Mouse (Mus musculus) T-helper 2 cell (primary cell): Measurements from ENCODE around the gene AL731706.1.
"Not testable (repeated sequence)": the region's sequence is repeated elsewhere in the genome, so short reads cannot be mapped to it uniquely, and the experiment has no call there.

Experiments used
- in situ Hi-C: fragments of 300-600 bp; cut with MboI, MseI; formaldehyde crosslinking; loops from one replicate; pipeline ENCODE4 v1.15.1; 2025; ENCODE audit warnings: high pct_unique_total_duplicates

Gene AL731706.1

GRCm38 (mm10) chr2:136891068-136891950 lies at the start of gene AL731706.1, which contains the start of the genes Slx4ip and Mkks:
AL731706.1 (minus strand) TSS chr2:136891389.
Slx4ip (plus strand) TSS chr2:136891218.
Mkks (minus strand) TSS chr2:136891389.
- in situ Hi-C loops: no loop called here

- in situ Hi-C loops: no loop called here
These were observed 47.1 kb upstream of the AL731706.1 start for GRCm38 (mm10) chr2:136938249-136938648.

GRCm38 (mm10) chr2:136936391-136937288 lies 45.5 kb upstream of the AL731706.1 start:
- in situ Hi-C loops: no loop called here

- in situ Hi-C loops: no loop called here
These were observed 29.8 kb upstream of the AL731706.1 start for GRCm38 (mm10) chr2:136921003-136921408.

GRCm38 (mm10) chr2:136920257-136920993 lies 29.2 kb upstream of the AL731706.1 start:
- in situ Hi-C loops: no loop called here

- in situ Hi-C loops: no loop called here
These were observed 28.2 kb upstream of the AL731706.1 start for GRCm38 (mm10) chr2:136919433-136919832.

GRCm38 (mm10) chr2:136914334-136914902 lies 23.2 kb upstream of the AL731706.1 start:
- in situ Hi-C loops: no loop called here

GRCm38 (mm10) chr2:136913021-136913420 lies 21.8 kb upstream of the AL731706.1 start:
- in situ Hi-C loops: no loop called here

- in situ Hi-C loops: no loop called here
These were observed 20.8 kb upstream of the AL731706.1 start for GRCm38 (mm10) chr2:136911958-136912411.

GRCm38 (mm10) chr2:136909298-136909697 lies 18.1 kb upstream of the AL731706.1 start:
- in situ Hi-C loops: no loop called here

- in situ Hi-C loops: no loop called here
These were observed 17.4 kb upstream of the AL731706.1 start for GRCm38 (mm10) chr2:136908596-136908995.

GRCm38 (mm10) chr2:136896131-136896530 lies 4.9 kb upstream of the AL731706.1 start:
- in situ Hi-C loops: no loop called here

- in situ Hi-C loops: no loop called here
These were observed 3.3 kb upstream of the AL731706.1 start for GRCm38 (mm10) chr2:136894494-136894893.

- in situ Hi-C loops: no loop called here
These were observed 772 bp upstream of the AL731706.1 start for GRCm38 (mm10) chr2:136891951-136892371.

- in situ Hi-C loops: not testable (repeated sequence)
These were observed 497 bp downstream of the AL731706.1 start for GRCm38 (mm10) chr2:136890716-136891067.

- in situ Hi-C loops: no loop called here
These were observed 4.3 kb downstream of the AL731706.1 start for GRCm38 (mm10) chr2:136886846-136887245.

GRCm38 (mm10) chr2:136885579-136885978 lies 5.6 kb downstream of the AL731706.1 start, which contains the start of gene AL731706.2:
AL731706.2 (minus strand) TSS chr2:136885679.
- in situ Hi-C loops: no loop called here

- in situ Hi-C loops: no loop called here
These were observed 36.4 kb downstream of the AL731706.1 start for GRCm38 (mm10) chr2:136854543-136855388.

GRCm38 (mm10) chr2:136850366-136850765 lies 40.8 kb downstream of the AL731706.1 start:
- in situ Hi-C loops: no loop called here

GRCm38 (mm10) chr2:136837994-136838393 lies 53.2 kb downstream of the AL731706.1 start:
- in situ Hi-C loops: loop anchor here (10.0 kb wide), 1 partner anchor 1257 kb away; no protein-coding TSS in a partner anchor
